Comparison of ENCODE assay signal across 8 mouse cellular contexts in genomic region chr4:32569995-32570938, GRCm38 (mm10). TPM values are rescaled to one million over a fixed set of nuclear protein-coding genes. Genes with fewer than 3 reads are reported as not detected.
DNase-seq lines count a peak whose midpoint lies in the region; ATAC-seq and TF ChIP-seq lines count a peak whose summit lies in the region.
"Had no signal": no experiment of that assay in that cellular context is flagged by ENCODE, and none has a peak within 500 bp of the region (broad histone marks: within the 10 kb centered on the region; RNA-seq: fewer than 3 reads in every experiment).

No protein-coding gene starts in this region.

- H3K27me3 ChIP-seq in liver, adult 2 months (ENCODE audit: control insufficient read depth, insufficient read depth, low read length): no peaks in the 10 kb centered on the region
- H3K27me3 ChIP-seq in hindbrain, embryonic 11.5 days (ENCODE audit: control insufficient read depth, insufficient read depth, low read length): no peaks in the 10 kb centered on the region
- H3K27me3 ChIP-seq in liver, embryonic 11.5 days (replicated peaks; ENCODE audit: control insufficient read depth, insufficient read depth, low read length): no peaks in the 10 kb centered on the region
- no peaks in the 10 kb centered on the region for H3K27me3 ChIP-seq in neural tube, embryonic 13.5 days

- H3K79me2 ChIP-seq in liver, adult 2 months (ENCODE audit: control insufficient read depth, insufficient read depth, low read length): no peaks in the 10 kb centered on the region

- peak overlapping the region; percentile 89 for H3K27ac ChIP-seq in liver, adult 2 months (replicated peaks; ENCODE audit: insufficient read depth, low read depth, low read length)
- H3K27ac ChIP-seq in hindbrain, embryonic 11.5 days (ENCODE audit: low read depth, low read length): no peak overlapping the region; the same call in 1 of the 2 replicates
- H3K27ac ChIP-seq in liver, embryonic 11.5 days (ENCODE audit: low read depth, low read length): peak overlapping the region; percentile 72
- H3K27ac ChIP-seq in neural tube, embryonic 13.5 days (replicated peaks): peak overlapping the region; percentile 54

- WGBS in liver, adult 2 months: 16% methylated on average over 17 of the region's 17 CpGs
- 44% methylated on average over 17 of the region's 17 CpGs for WGBS in hindbrain, embryonic 11.5 days
- WGBS in liver, embryonic 11.5 days: 66% methylated on average over 17 of the region's 17 CpGs
- WGBS in neural tube, embryonic 13.5 days: 43% methylated on average over 17 of the region's 17 CpGs

- TF ChIP-seq CTCF in liver, adult 2 months (IDR thresholded peaks at IDR 0.05; ENCODE audit: low read depth, low read length): no peak

- DNase-seq in liver, adult 2 months (ENCODE audit: extremely low read depth, low read depth, low spot score): peak; percentile 98
- DNase-seq in liver: no peak
- DNase-seq in cerebellum, postnatal 36 days: peak; percentile 32 to 34
- peak; percentile 44 for DNase-seq in hindbrain, embryonic 11.5 days (ENCODE audit: low spot score)
- DNase-seq in liver, embryonic 11.5 days (ENCODE audit: low spot score): no peak
- no peak for DNase-seq in urinary bladder, postnatal 10 days (ENCODE audit: low spot score)

- no peak for TF ChIP-seq POLR2A in liver, adult 2 months (IDR thresholded peaks at IDR 0.05; ENCODE audit: extremely low read depth, insufficient read depth, low read length)

- no peaks in the 10 kb centered on the region for H3K36me3 ChIP-seq in liver, adult 2 months (ENCODE audit: control insufficient read depth, insufficient read depth, low read length)
- H3K36me3 ChIP-seq in hindbrain, embryonic 11.5 days (ENCODE audit: control insufficient read depth, insufficient read depth, low read length): no peaks in the 10 kb centered on the region
- no peaks in the 10 kb centered on the region for H3K36me3 ChIP-seq in liver, embryonic 11.5 days (ENCODE audit: control insufficient read depth, insufficient read depth, low read length)
- H3K36me3 ChIP-seq in neural tube, embryonic 13.5 days: peaks cover 13% of the 10 kb centered on the region

- no peaks in the 10 kb centered on the region for H3K9me3 ChIP-seq in hindbrain, embryonic 11.5 days (ENCODE audit: control insufficient read depth, low read length)
- no peaks in the 10 kb centered on the region for H3K9me3 ChIP-seq in liver, embryonic 11.5 days (ENCODE audit: control insufficient read depth, low read length)
- no peaks in the 10 kb centered on the region for H3K9me3 ChIP-seq in neural tube, embryonic 13.5 days

- ATAC-seq in hindbrain, embryonic 11.5 days (ENCODE audit: low FRiP score): peak; percentile 52; the same call in 1 of the 2 replicates
- ATAC-seq in liver, embryonic 11.5 days (replicated peaks; ENCODE audit: low FRiP score): peak; percentile 24; the same call in 1 of the 2 replicates
- peak; percentile 37 for ATAC-seq in neural tube, embryonic 13.5 days (ENCODE audit: low read depth)

- H3K4me1 ChIP-seq in liver, adult 2 months (ENCODE audit: control insufficient read depth, insufficient read depth, low read length): peaks cover 27% of the 10 kb centered on the region
- peaks cover 5% of the 10 kb centered on the region for H3K4me1 ChIP-seq in hindbrain, embryonic 11.5 days (replicated peaks; ENCODE audit: control insufficient read depth, insufficient read depth, low read length)
- peaks cover 2% of the 10 kb centered on the region for H3K4me1 ChIP-seq in liver, embryonic 11.5 days (replicated peaks; ENCODE audit: control insufficient read depth, insufficient read depth, low read length)
- peaks cover 30% of the 10 kb centered on the region for H3K4me1 ChIP-seq in neural tube, embryonic 13.5 days (replicated peaks)

- no peak overlapping the region for H3K4me2 ChIP-seq in hindbrain, embryonic 11.5 days (replicated peaks; ENCODE audit: low read depth, low read length)
- H3K4me2 ChIP-seq in liver, embryonic 11.5 days: peak overlapping the region; percentile 1; the same call in 1 of the 2 replicates
- H3K4me2 ChIP-seq in neural tube, embryonic 13.5 days: no peak overlapping the region

- peak overlapping the region; percentile 27 for H3K4me3 ChIP-seq in liver, adult 2 months (ENCODE audit: insufficient read depth, low read depth, low read length)
- H3K4me3 ChIP-seq in hindbrain, embryonic 11.5 days (ENCODE audit: low read depth, low read length): no peak overlapping the region
- no peak overlapping the region for H3K4me3 ChIP-seq in liver, embryonic 11.5 days (ENCODE audit: low read depth, low read length)
- no peak overlapping the region for H3K4me3 ChIP-seq in neural tube, embryonic 13.5 days
- H3K4me3 ChIP-seq: erythroblast, embryonic 14.5 days had no signal

- peak overlapping the region; percentile 68 for H3K9ac ChIP-seq in liver, adult 2 months (ENCODE audit: low read depth, low read length)
- H3K9ac ChIP-seq in hindbrain, embryonic 11.5 days (ENCODE audit: low read depth, low read length): no peak overlapping the region
- no peak overlapping the region for H3K9ac ChIP-seq in liver, embryonic 11.5 days (ENCODE audit: low read depth, low read length)
- H3K9ac ChIP-seq in neural tube, embryonic 13.5 days: peak overlapping the region; percentile 36

RNA-seq across cellular contexts. Expression of gene Gja10, which starts 32.3 kb away (rescaled TPM):
- 0.18 TPM in 1 of 2 replicates, not detected in the other for total RNA-seq in liver, adult 2 months (2014; rRNA removed)
- 0.07 and 0.16 TPM in 2 replicates for polyA plus RNA-seq in liver, adult 2 months (2012; rRNA removed)
- polyA plus RNA-seq in hindbrain, embryonic 11.5 days (2014; fragmentation: Nextera tagmentation; extraction: Ambion mirVana): not detected in 2 replicates
- polyA plus RNA-seq in liver, embryonic 11.5 days (2014; fragmentation: Nextera tagmentation; extraction: Ambion mirVana): 0.09 TPM in 1 of 2 replicates, not detected in the other
- polyA plus RNA-seq in neural tube, embryonic 13.5 days (2015; fragmentation: Nextera tagmentation; extraction: Ambion mirVana): not detected in 2 replicates
- polyA plus RNA-seq: erythroblast, embryonic 14.5 days had no signal

RNA-seq across cellular contexts. Expression of gene Casp8ap2, which starts 45.0 kb away (rescaled TPM):
- total RNA-seq in liver, adult 2 months (2014; rRNA removed): 2.8 and 4.7 TPM in 2 replicates
- 0.58 and 0.97 TPM in 2 replicates for polyA plus RNA-seq in liver, adult 2 months (2012; rRNA removed)
- 62.0 and 69.1 TPM in 2 replicates for polyA plus RNA-seq in hindbrain, embryonic 11.5 days (2014; fragmentation: Nextera tagmentation; extraction: Ambion mirVana)
- 43.2 and 48.2 TPM in 2 replicates for polyA plus RNA-seq in liver, embryonic 11.5 days (2014; fragmentation: Nextera tagmentation; extraction: Ambion mirVana)
- 39.7 and 58.5 TPM in 2 replicates for polyA plus RNA-seq in neural tube, embryonic 13.5 days (2015; fragmentation: Nextera tagmentation; extraction: Ambion mirVana)

Comparison
In these comparisons a context has a peak if more than half of its experiments do, and no peak if none do; other contexts are left out.
1. DNase-seq: peak in liver, adult 2 months (single experiment), cerebellum, postnatal 36 days (2 of 2) and hindbrain, embryonic 11.5 days (single experiment); none in liver (single experiment), liver, embryonic 11.5 days (single experiment) and urinary bladder, postnatal 10 days (single experiment).
2. H3K9ac ChIP-seq: peak in liver, adult 2 months (single experiment) and neural tube, embryonic 13.5 days (single experiment); none in hindbrain, embryonic 11.5 days (single experiment) and liver, embryonic 11.5 days (single experiment).
3. RNA of gene Casp8ap2, which starts 45.0 kb away (polyA plus RNA-seq): 62.0 to 69.1 TPM in hindbrain, embryonic 11.5 days, 43.2 to 48.2 TPM in liver, embryonic 11.5 days and 39.7 to 58.5 TPM in neural tube, embryonic 13.5 days; 0.58 to 0.97 TPM in liver, adult 2 months; every median in the first group is over 10 times any median in the second.
4. Peak in every context shown above with its lines, with median percentiles within 50 percentile points of each other: ATAC-seq.